Mouse (Mus musculus) kidney, adult 8-10 months (tissue): ENCODE results near the gene Atp2a3.
A peak's percentile ranks its signal among the peaks of the same experiment; 100 is the strongest.

Source experiments
- DNase-seq, 2 experiments: peaks; one replicate each; pipeline ENCODE4 v3.0.0; 2022

The Atp2a3 gene

DNA sequence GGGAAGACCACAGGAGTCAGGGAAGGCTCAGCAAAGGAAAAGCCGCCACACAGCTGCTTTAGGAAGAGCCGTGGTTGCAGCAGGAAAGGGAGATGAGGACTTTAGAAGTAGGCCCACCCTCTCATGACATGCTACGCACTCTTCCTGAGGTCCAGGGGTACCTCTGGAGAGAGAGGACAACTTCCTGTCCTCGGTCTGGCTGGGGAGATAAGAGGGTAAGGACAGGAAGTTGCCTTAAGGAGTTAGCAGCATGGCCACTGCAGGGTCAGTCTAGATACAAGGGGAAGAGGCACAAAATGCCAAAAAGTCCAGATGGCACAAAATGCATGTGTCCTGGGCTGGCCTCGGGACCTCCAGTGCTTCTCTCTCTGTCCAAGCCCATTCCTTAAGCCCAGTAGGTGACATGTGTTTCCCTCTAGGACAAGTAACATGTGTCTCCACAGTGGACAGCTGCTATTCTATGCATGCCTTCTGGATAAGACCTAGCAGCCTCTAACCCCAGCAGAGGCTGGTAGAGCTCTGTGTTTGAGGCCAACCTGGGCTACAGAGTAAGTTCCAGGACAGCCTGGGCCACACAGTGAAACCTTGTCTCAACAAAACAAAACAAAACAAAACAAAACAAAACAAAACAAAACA, 5.5 kb upstream of the Atp2a3 start:
- DNase-seq: peak in 1 of 2 experiments; percentile 41

DNA sequence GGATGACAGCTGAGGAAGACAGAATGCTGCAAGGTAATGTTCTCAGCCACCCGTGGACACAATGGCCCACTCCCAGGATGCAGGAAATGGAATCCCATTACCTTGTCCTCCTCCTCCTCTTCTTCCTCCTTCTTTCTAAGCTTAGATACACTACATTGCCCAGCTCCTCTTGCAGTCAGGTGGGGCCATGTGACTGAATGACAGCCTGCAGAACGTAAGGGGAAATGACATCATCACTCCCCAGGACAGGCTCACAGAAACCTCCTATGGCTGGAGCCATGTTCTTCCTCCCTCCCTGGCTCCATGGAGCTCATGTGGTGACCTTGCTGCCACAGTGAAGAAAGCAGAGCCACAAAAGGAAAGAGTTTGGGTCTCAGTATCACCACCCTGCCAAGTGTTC, 3.7 kb upstream of the Atp2a3 start:
- DNase-seq: no peak

DNA sequence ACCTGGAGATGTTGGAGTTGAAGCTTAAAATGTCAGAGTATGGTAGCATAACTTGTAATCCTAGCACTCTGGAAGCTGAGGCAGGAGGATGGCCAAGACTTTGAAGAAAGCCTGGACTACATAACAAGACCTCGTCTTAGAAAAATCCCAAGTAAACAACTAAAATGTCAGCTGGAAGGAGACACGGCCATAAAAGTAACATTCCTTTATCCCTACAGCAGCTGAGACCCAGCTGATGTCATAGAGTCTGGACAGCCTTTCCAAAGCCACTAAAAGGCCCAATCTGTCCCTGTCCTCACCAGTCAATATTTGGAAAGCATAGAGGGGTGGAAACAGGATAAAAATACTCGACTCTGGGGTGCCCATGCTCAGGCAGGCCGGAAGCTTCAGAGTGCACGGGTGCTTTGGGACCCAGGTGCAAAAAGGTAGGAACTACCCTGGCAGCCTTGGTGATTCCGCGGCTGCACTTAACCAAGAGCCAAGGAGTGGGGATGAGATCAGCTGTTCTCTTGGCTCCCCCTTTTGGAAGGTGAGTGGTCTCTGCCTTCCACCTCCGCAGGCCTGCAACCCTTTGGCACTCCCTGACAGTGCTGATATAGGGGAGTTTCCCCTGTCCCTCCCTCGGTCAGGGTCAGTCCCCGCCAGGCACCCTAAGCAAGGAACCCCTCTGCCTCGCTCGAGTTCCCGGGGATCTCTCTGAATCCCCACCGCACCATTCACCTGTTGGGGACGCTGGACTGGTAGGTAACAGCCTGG, 867 bp upstream of the Atp2a3 start:
- DNase-seq: no peak

- no peak for DNase-seq
Measured at GRCm38 (mm10) chr11:72960723-72961071, 272 bp upstream of the Atp2a3 start.

DNA sequence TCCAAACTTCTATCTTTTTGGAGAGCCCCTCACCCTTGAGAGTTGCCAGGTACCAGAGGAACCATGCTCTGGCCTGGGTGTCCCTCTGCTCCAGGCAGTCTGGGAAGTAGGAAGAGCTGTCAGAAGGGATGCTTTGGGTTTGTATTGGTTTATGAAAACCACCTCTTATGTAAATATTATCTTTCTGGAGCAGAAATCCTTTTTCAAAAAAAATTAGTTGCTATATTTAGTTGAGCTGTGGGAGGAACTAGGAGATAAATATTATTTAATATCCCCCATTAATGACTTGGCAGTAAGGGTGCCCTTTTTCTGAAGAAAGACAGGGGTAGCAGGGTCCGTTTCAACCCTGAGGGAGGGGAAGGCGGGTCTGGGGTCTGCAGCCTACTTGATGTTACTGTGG, 1.4 kb downstream of the Atp2a3 start:
- DNase-seq: no peak

DNA sequence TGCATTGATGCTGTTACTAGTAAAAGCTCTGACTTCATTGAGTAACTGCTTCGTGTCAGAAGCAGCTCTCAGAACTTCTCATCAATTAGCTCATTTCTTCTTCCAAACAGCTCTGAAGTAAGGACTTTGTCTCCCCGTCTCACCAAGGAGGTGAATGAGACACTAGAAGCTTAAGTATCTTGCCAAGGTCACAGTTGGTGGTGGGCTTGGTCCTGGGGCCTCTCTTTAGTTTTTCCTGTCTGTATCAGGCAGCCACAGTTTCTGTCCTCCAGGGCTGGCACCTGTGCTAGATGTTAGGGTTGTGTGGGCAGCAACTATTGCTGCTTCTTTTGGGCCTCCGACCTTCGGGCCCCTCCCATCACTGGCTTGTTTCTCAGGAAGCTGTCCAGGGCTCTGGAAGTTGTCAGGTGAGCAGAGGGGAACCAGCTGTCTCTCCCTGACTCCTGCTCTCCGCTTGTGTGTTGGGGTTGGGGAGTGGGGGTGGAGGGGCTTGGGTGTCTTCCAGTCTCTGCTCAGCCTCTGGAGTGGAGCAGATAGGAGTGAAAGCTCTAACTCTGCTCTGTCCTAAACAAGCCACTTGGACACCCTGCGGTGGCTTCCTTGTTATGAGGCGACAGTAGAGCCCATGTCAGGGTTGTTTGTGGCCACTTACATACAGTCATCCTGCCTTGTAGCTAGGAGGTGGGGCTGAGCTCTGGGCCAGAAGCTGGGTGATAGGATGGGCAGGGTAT, 2.3 kb downstream of the Atp2a3 start:
- DNase-seq: no peak

DNA sequence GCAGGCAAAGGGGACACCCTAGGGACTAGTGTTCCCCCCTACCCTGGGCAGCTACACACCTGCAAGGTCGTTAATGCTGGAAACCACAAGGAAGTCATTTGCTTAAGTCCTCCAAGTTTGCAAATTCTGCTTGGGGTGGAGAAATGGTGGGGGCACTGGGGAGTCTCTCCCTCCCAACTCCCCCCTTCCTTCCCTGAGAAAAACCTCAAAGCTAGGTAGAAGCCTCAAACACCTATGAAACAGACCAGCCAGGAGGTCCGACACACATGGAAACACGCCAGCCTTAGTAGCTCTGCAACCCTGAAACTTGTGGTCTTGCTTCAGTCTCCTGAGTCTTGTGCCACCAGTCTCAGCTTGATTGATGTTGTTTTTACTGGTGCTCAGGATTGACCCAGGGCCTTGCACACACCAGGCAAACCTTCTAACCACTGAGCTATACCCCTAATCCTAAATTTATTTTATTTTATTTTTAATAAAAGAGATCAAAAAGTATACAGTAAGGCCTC, 2.9 kb downstream of the Atp2a3 start:
- DNase-seq: no peak

DNA sequence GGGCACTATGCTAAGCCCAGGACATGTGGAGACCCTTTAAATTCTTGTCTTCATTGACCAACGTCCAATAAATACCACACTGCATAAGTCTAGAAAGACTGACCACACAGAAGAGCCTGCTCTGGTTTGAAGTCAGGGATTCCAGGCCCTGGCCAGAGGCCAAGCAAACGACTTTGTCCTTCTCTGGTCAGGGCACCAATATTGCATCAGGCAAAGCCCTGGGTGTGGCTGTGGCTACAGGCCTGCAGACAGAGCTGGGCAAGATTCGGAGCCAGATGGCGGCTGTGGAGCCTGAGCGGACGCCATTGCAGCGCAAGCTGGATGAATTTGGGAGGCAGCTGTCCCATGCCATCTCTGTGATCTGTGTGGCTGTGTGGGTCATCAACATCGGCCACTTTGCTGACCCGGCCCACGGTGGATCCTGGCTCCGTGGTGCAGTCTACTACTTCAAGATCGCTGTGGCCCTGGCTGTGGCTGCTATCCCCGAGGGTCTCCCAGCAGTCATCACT, 14.1 kb downstream of the Atp2a3 start:
- DNase-seq: no peak

DNA sequence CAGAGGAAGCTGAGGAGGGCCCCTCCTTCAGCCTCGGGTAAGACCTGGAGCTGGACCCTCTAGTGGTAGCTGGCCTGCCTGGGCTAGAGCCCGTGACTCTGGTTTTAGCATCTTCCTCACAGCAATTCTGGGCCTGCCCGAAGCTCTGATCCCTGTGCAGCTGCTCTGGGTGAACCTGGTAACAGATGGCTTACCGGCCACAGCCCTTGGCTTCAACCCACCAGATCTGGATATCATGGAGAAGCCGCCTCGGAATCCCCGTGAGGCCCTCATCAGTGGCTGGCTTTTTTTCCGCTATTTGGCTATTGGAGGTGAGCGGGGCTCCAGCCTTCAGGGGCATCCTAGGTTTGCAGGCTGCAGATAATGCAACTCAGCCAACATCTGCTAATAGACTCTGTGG, 21.5 kb downstream of the Atp2a3 start:
- DNase-seq: no peak

GRCm38 (mm10) chr11:72983283-72983682, 22.3 kb downstream of the Atp2a3 start:
- DNase-seq: peak in 1 of 2 experiments; percentile 37

DNA sequence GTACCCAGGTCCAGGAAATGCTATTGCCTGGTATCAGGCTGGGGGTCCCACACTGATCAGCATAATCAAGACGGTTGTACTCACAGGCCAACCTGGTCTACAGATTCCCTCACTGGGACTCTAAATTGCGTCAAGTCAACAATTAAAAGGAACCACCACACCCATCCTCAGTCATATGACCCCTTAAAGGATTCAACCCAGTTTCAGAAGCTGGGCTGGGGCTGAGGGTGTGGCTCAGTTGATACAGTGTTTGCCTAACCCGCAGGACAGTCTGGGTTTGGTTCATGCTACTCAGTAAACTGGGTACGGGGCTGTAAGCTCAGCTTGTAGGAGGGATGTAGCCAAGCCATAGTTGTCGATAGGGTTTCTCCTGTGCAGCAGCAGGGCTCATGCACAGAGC, 25.8 kb downstream of the Atp2a3 start:
- no peak for DNase-seq

GRCm38 (mm10) chr11:72987234-72987633, 26.3 kb downstream of the Atp2a3 start:
- DNase-seq: no peak

- no peak for DNase-seq
Measured at GRCm38 (mm10) chr11:72987807-72988206, 26.8 kb downstream of the Atp2a3 start.

DNA sequence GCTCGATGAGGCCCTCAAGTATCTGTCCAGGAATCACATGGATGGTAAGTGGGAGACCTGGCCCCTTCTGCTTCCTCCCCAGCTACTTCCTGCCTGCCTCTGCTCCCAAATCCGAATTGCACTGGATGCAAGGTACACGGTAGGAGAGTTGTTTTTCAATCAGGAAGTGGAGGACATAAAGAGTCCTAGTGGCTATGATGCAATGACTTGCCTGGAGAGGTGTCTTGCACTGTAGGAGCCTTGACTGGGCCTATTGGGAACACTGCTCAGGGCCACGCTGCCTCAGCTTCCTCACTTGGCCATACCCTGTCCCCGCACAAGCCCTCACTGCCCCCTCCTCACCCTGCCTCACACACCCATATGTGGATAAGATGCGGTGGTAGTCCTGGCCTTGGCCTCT, 28.1 kb downstream of the Atp2a3 start:
- DNase-seq: no peak

- no peak for DNase-seq
Measured at GRCm38 (mm10) chr11:72990688-72991087, 29.7 kb downstream of the Atp2a3 start.

DNA sequence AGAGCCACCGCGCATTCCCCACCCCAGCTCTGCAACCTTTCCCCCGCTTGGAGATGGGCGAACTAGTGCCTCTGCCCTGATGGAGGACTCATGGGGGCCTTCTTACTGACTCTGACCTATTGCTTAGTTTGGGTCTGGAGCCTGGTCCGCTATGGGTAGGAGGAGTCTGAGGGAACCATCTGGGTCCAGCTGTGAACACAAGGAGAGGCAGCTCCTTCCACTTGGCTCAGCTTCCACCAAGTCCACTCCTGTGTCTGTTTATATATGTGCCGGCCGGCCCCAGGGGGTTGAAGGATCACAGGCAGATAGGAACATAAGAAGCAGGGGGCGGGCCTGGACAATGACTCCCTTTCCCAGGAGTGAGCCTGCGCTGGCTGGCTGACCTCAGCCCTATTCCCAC, 31.0 kb downstream of the Atp2a3 start:
- no peak for DNase-seq

DNA sequence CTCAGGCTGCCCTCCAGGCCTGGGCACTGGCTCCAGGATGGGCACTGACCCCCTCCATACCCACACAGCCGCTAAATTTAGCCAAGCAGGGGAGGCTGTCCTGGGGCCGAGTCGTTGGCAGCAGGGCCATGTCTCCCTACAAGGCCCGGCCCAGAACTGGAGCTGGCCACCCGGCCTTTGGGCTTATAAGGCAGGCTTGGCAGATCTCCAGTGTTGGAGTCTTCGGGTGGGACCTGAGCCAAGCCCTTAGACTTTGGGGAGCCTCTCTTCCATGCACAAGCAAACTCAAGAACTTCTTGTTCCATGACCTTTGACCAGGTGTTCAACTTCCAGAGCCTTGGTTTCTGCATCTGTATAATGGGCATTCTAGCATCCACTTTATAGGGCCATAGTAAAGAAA, 35.4 kb downstream of the Atp2a3 start:
- peak in 1 of 2 experiments; percentile 45 for DNase-seq

GRCm38 (mm10) chr11:72996781-72997180, 35.8 kb downstream of the Atp2a3 start:
- no peak for DNase-seq

- DNase-seq: no peak
Measured at GRCm38 (mm10) chr11:72997529-72998326, 36.8 kb downstream of the Atp2a3 start.

- no peak for DNase-seq
Measured at GRCm38 (mm10) chr11:72998771-72999170, 37.8 kb downstream of the Atp2a3 start, which contains the start of gene P2rx1. Gene P2rx1, plus strand, starts transcription at chr11:72999103.

GRCm38 (mm10) chr11:73001029-73001428, 40.1 kb downstream of the Atp2a3 start:
- peak; percentile 60 to 80 for DNase-seq

GRCm38 (mm10) chr11:73006377-73006776, 45.4 kb downstream of the Atp2a3 start:
- DNase-seq: peak; percentile 64 to 73

GRCm38 (mm10) chr11:73007113-73007512, 46.1 kb downstream of the Atp2a3 start:
- no peak for DNase-seq
